Mouse (Mus musculus) left cerebral cortex, adult 9 months (tissue): ENCODE measurements around the gene Rbbp5.
A peak's percentile ranks its signal among the peaks of the same experiment; 100 is the strongest.
"Not testable (repeated sequence)": the region's sequence is repeated elsewhere in the genome, so short reads cannot be mapped to it uniquely, and the experiment has no call there.

Experiments
- DNase-seq, 2 experiments: peaks; one replicate each; pipeline ENCODE4 v3.0.0; 2022; ENCODE audit warnings: low spot score in 2 of 2

Gene Rbbp5

GRCm38 (mm10) chr1:132476928-132477691 lies at the start of gene Rbbp5:
Gene Rbbp5, plus strand, starts transcription at chr1:132477365.
- DNase-seq, result peak; percentile 58 to 88

GRCm38 (mm10) chr1:132430818-132431217 lies 46.3 kb upstream of the Rbbp5 start:
- DNase-seq, result peak in 1 of 2 experiments; percentile 13

- DNase-seq, result peak in 1 of 2 experiments; percentile 46
Observed at GRCm38 (mm10) chr1:132431716-132432115, 45.4 kb upstream of the Rbbp5 start.

GRCm38 (mm10) chr1:132433349-132433748 lies 43.8 kb upstream of the Rbbp5 start:
- DNase-seq, result no peak

- DNase-seq, result no peak
Observed at GRCm38 (mm10) chr1:132434032-132434431, 43.1 kb upstream of the Rbbp5 start.

GRCm38 (mm10) chr1:132436320-132436958 lies 40.7 kb upstream of the Rbbp5 start:
- DNase-seq, result no peak

- DNase-seq, result no peak
Observed at GRCm38 (mm10) chr1:132436960-132437359, 40.2 kb upstream of the Rbbp5 start.

- DNase-seq, result no peak
Observed at GRCm38 (mm10) chr1:132437389-132437788, 39.8 kb upstream of the Rbbp5 start.

GRCm38 (mm10) chr1:132440896-132441435 lies 36.2 kb upstream of the Rbbp5 start:
- no peak for DNase-seq

GRCm38 (mm10) chr1:132449742-132450141 lies 27.4 kb upstream of the Rbbp5 start:
- no peak for DNase-seq

GRCm38 (mm10) chr1:132464651-132465050 lies 12.5 kb upstream of the Rbbp5 start:
- DNase-seq, result no peak

GRCm38 (mm10) chr1:132468926-132469325 lies 8.2 kb upstream of the Rbbp5 start:
- DNase-seq, result no peak

GRCm38 (mm10) chr1:132469519-132469918 lies 7.6 kb upstream of the Rbbp5 start:
- DNase-seq, result no peak

- DNase-seq, result not testable (repeated sequence)
Observed at GRCm38 (mm10) chr1:132470031-132470430, 7.1 kb upstream of the Rbbp5 start.

- DNase-seq, result no peak
Observed at GRCm38 (mm10) chr1:132471032-132471431, 6.1 kb upstream of the Rbbp5 start.

GRCm38 (mm10) chr1:132471499-132471898 lies 5.7 kb upstream of the Rbbp5 start:
- DNase-seq, result no peak

- no peak for DNase-seq
Observed at GRCm38 (mm10) chr1:132472537-132472936, 4.6 kb upstream of the Rbbp5 start.

- no peak for DNase-seq
Observed at GRCm38 (mm10) chr1:132474496-132474895, 2.7 kb upstream of the Rbbp5 start.

- no peak for DNase-seq
Observed at GRCm38 (mm10) chr1:132476575-132476927, 614 bp upstream of the Rbbp5 start.

- no peak for DNase-seq
Observed at GRCm38 (mm10) chr1:132479438-132479837, 2.3 kb downstream of the Rbbp5 start.

GRCm38 (mm10) chr1:132481619-132482018 lies 4.5 kb downstream of the Rbbp5 start:
- DNase-seq, result no peak

GRCm38 (mm10) chr1:132483234-132483633 lies 6.1 kb downstream of the Rbbp5 start:
- no peak for DNase-seq

- no peak for DNase-seq
Observed at GRCm38 (mm10) chr1:132483759-132484158, 6.6 kb downstream of the Rbbp5 start.
